Mouse (Mus musculus): Measurements from ENCODE around the gene Olfr1164.

Gene Olfr1164

GRCm38 (mm10) chr2:88093866-88094265, at the start of gene Olfr1164:
Olfr1164 (minus strand) TSS chr2:88093966.
- no peak for DNase-seq (ENCODE audit: low read depth, low spot score)

DNA sequence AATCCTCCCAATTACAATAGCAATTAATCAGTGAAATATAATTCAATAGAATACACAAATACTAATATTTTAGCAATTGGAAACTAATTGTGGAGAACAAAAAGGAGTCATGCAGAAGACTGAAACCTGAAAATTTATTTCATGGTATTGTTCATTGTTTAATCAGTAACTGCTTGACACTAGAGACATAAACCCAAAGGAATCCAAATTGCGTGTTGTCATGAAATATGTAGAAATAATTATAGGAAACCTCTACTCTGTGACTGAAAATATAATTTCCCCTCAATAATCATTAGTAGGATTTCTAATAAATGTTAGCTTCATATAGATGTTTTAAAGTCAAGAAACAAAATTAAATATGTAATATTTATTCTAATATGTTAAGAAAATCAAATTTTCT, 34.4 kb upstream of the Olfr1164 start, which contains the start of gene Olfr1166:
Gene Olfr1166, minus strand, starts transcription at position 101 of the 400 bp plus-strand sequence.
- no peak for DNase-seq (ENCODE audit: low read depth, low spot score)

GRCm38 (mm10) chr2:88071730-88072129, 22.0 kb downstream of the Olfr1164 start, which contains the start of gene Olfr1163:
Olfr1163 (minus strand) TSS chr2:88071830.
- no peak for DNase-seq (ENCODE audit: low read depth, low spot score)

- DNase-seq (ENCODE audit: low read depth, low spot score): no peak
Observed at GRCm38 (mm10) chr2:88063587-88063986, 30.2 kb downstream of the Olfr1164 start.

- DNase-seq (ENCODE audit: low read depth, low spot score): no peak
Observed at GRCm38 (mm10) chr2:88051029-88051428, 42.7 kb downstream of the Olfr1164 start, which contains the start of gene Olfr1162. Olfr1162 (minus strand) TSS chr2:88051129.

All from telencephalon, adult 2 months (tissue).